Mouse (Mus musculus) liver, postnatal 0 days (tissue): ENCODE measurements at regions not wholly inside any gene's neighbourhood (a gene's known extent, or its start where the extent isn't known, plus 50 kb on each side); places are given as distances from the start of the nearest gene placed in this dataset.

ENCODE experiments used
- ATAC-seq: fragments of 200-750 bp; cut with Nextera tagmentation; 2 replicates; pipeline ENCODE4 v1.8.0; 2017; ENCODE audit warnings: mild to moderate bottlenecking, moderate library complexity
- DNase-seq: peaks from one replicate; pipeline ENCODE4 v3.0.0-alpha.2; 2016
- H3K27ac ChIP-seq: fragments of 300-500 bp; sonication (generic); 2 replicates; pipeline ENCODE4 v1.5.1; 2014; ENCODE audit warnings: antibody characterized with exemption, moderate library complexity, mild to moderate bottlenecking, low read depth
- H3K27me3 ChIP-seq: fragments of 300-500 bp; sonication (generic); 2 replicates; pipeline ENCODE4 v1.6.1; 2014; ENCODE audit warnings: low read length, control low read depth, mixed read lengths; ENCODE audit not compliant: insufficient read depth
- H3K36me3 ChIP-seq: fragments of 300-500 bp; sonication (generic); replicated peaks from 2 replicates; pipeline ENCODE4 v1.6.1; 2014; ENCODE audit warnings: mild to moderate bottlenecking, control low read depth, low read length, moderate library complexity, mixed read lengths; ENCODE audit not compliant: insufficient read depth
- H3K4me1 ChIP-seq: fragments of 300-500 bp; sonication (generic); 2 replicates; pipeline ENCODE4 v1.6.1; 2014; ENCODE audit warnings: antibody characterized with exemption, mild to moderate bottlenecking, control low read depth; ENCODE audit not compliant: insufficient read depth
- H3K4me2 ChIP-seq: fragments of 300-500 bp; sonication (generic); 2 replicates; pipeline ENCODE4 v1.6.1; 2014; ENCODE audit warnings: low read depth, mild to moderate bottlenecking, low read length, moderate library complexity, mixed read lengths
- H3K4me3 ChIP-seq: fragments of 300-500 bp; sonication (generic); 2 replicates; pipeline ENCODE4 v1.5.1; 2014; ENCODE audit warnings: low read depth, low read length
- H3K9ac ChIP-seq: fragments of 300-500 bp; sonication (generic); replicated peaks from 2 replicates; pipeline ENCODE4 v1.6.1; 2014; ENCODE audit warnings: mild to moderate bottlenecking, moderate library complexity
- H3K9me3 ChIP-seq: fragments of 300-500 bp; sonication (generic); 2 replicates; pipeline ENCODE4 v1.6.1; 2016; ENCODE audit warnings: mild to moderate bottlenecking, control low read depth, low read length, mixed read lengths
- CTCF ChIP-seq: sonication (generic); IDR thresholded peaks from 2 replicates; pipeline ENCODE4 v1.5.1; 2016; ENCODE audit warnings: antibody characterized with exemption, low read depth
- EP300 ChIP-seq: IDR thresholded peaks from 2 replicates; pipeline ENCODE4 v1.6.1; 2016; ENCODE audit warnings: antibody characterized with exemption, low read depth, mild to moderate bottlenecking
- WGBS: fragments of 180-500 bp; shearing (Covaris S2); extraction: QIAGEN DNeasy Blood & Tissue Kit; methylation state at CpG from one replicate; pipeline ENCODE4 v1.1.7; 2014; ENCODE audit not compliant: insufficient replicate concordance; 5-methylcytosine and 5-hydroxymethylcytosine counted together

GRCm38 (mm10) chr14:114001377-114001776 lies 687.0 kb downstream of the Tpm3-rs7 start:
- H3K27ac ChIP-seq: no peak overlapping the region
- no peak overlapping the region for H3K9ac ChIP-seq
- no peak for TF ChIP-seq EP300
- no peak for TF ChIP-seq CTCF

GRCm38 (mm10) chr14:114002420-114002819 lies 688.0 kb downstream of the Tpm3-rs7 start:
- Histone ChIP-seq H3K36me3 (no peaks in the 10 kb centered on the region), H3K4me1 (no peaks in the 10 kb centered on the region), H3K4me3 (no peak overlapping the region), H3K9me3 (no peaks in the 10 kb centered on the region; the same call in 1 of the 2 replicates), H3K9ac (no peak overlapping the region), H3K27me3 (no peaks in the 10 kb centered on the region), H3K4me2 (no peak overlapping the region), H3K27ac (no peak overlapping the region)
- 79% methylated on average over 1 of the region's 1 CpGs for WGBS
- no peak for TF ChIP-seq EP300
- TF ChIP-seq CTCF: no peak
- no peak for DNase-seq
- ATAC-seq: no peak

More at GRCm38 (mm10) chr14:114001377-114001776, 687.0 kb downstream of the Tpm3-rs7 start:
- H3K27me3 ChIP-seq: no peaks in the 10 kb centered on the region
- 72% methylated on average over 3 of the region's 3 CpGs for WGBS
- DNase-seq (no peak), ATAC-seq (no peak)
- no peaks in the 10 kb centered on the region; the same call in 1 of the 2 replicates for H3K9me3 ChIP-seq
- H3K4me2 ChIP-seq: no peak overlapping the region
- no peak overlapping the region for H3K4me3 ChIP-seq
- no peaks in the 10 kb centered on the region for H3K36me3 ChIP-seq
- no peaks in the 10 kb centered on the region for H3K4me1 ChIP-seq

- ATAC-seq (no peak), DNase-seq (no peak)
- 58% methylated on average over 1 of the region's 1 CpGs for WGBS
- no peaks in the 10 kb centered on the region for H3K9me3 ChIP-seq
- H3K4me3 ChIP-seq: no peak overlapping the region
- no peaks in the 10 kb centered on the region for H3K4me1 ChIP-seq
- no peak overlapping the region for H3K4me2 ChIP-seq
- TF ChIP-seq CTCF (no peak), EP300 (no peak)
- H3K27ac ChIP-seq: no peak overlapping the region
- no peaks in the 10 kb centered on the region for H3K36me3 ChIP-seq
- H3K27me3 ChIP-seq: no peaks in the 10 kb centered on the region
- no peak overlapping the region for H3K9ac ChIP-seq
Measured at GRCm38 (mm10) chr14:114037063-114037462, 722.7 kb downstream of the Tpm3-rs7 start.

- ATAC-seq (no peak), DNase-seq (no peak)
- H3K27ac ChIP-seq: no peak overlapping the region
- no peak for TF ChIP-seq EP300
- no peak for TF ChIP-seq CTCF
- H3K4me2 ChIP-seq: no peak overlapping the region
- 41% methylated on average over 3 of the region's 3 CpGs for WGBS
- no peaks in the 10 kb centered on the region for H3K9me3 ChIP-seq
- no peak overlapping the region for H3K9ac ChIP-seq
- no peaks in the 10 kb centered on the region for H3K4me1 ChIP-seq
- H3K4me3 ChIP-seq: no peak overlapping the region
- no peaks in the 10 kb centered on the region for H3K36me3 ChIP-seq
- no peaks in the 10 kb centered on the region for H3K27me3 ChIP-seq
Measured at GRCm38 (mm10) chr14:114038611-114039312, 724.4 kb downstream of the Tpm3-rs7 start.

GRCm38 (mm10) chr14:114053558-114054235 lies 739.3 kb downstream of the Tpm3-rs7 start:
- Histone ChIP-seq H3K9me3 (no peaks in the 10 kb centered on the region), H3K9ac (no peak overlapping the region), H3K4me3 (no peak overlapping the region), H3K36me3 (no peaks in the 10 kb centered on the region), H3K27me3 (no peaks in the 10 kb centered on the region), H3K4me1 (no peaks in the 10 kb centered on the region), H3K4me2 (no peak overlapping the region), H3K27ac (no peak overlapping the region)
- 81% methylated on average over 5 of the region's 5 CpGs for WGBS
- TF ChIP-seq EP300: no peak
- no peak for ATAC-seq
- DNase-seq: no peak

GRCm38 (mm10) chr14:114061347-114061746 lies 746.9 kb downstream of the Tpm3-rs7 start:
- no peaks in the 10 kb centered on the region for H3K9me3 ChIP-seq
- H3K27me3 ChIP-seq: no peaks in the 10 kb centered on the region
- H3K4me3 ChIP-seq: no peak overlapping the region
- ATAC-seq: no peak
- H3K36me3 ChIP-seq: no peaks in the 10 kb centered on the region
- H3K27ac ChIP-seq: no peak overlapping the region
- no peak overlapping the region for H3K9ac ChIP-seq
- DNase-seq: no peak
- WGBS: 58% methylated on average over 2 of the region's 2 CpGs
- H3K4me1 ChIP-seq: no peaks in the 10 kb centered on the region
- TF ChIP-seq EP300: no peak
- TF ChIP-seq CTCF: no peak
- no peak overlapping the region for H3K4me2 ChIP-seq
